Mouse (Mus musculus) spleen, adult 12 weeks (tissue): ENCODE data around the gene Col11a2.
"Not testable (repeated sequence)": the region's sequence is repeated elsewhere in the genome, so short reads cannot be mapped to it uniquely, and the experiment has no call there.

Experiments
- DNase-seq: peaks from one replicate; pipeline ENCODE4 v3.0.0; 2022; ENCODE audit warnings: low spot score

The Col11a2 gene

DNA sequence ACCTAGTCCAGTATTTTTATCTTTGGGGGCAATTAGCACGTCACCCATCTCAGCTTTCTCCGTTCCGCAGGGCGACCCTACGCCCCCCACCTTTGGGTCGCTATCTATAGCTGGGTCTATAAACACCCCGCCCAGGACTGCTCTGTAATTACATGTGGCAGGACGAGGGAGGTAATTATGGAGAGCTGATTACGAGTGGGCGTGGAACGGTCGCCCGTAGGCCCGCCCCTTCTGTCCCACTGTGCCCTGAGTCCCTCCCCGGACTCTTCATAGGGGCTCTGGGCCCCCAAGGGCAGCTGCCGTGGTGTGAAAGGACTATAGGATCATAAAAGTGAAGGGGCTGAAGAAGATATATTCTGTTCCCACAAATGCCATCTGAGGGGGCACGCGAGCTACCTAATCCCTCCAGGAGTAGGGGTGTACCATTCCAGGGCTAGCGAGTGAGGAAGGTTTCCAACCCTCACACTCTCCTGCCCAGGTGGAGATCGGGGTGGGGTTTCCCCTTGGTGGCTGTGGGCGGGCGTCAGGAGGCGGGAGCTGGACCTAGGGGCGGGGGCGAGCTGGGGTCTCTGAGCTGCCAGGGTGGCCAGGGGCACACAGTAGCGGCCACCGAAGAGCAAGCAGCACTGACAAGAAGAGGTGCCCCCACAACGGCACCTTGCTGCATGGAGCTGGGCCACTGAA lies at the start of gene Col11a2:
Gene Col11a2 (plus strand): TSS at position 560 of the 684 bp plus-strand sequence.
- DNase-seq, result no peak

DNA sequence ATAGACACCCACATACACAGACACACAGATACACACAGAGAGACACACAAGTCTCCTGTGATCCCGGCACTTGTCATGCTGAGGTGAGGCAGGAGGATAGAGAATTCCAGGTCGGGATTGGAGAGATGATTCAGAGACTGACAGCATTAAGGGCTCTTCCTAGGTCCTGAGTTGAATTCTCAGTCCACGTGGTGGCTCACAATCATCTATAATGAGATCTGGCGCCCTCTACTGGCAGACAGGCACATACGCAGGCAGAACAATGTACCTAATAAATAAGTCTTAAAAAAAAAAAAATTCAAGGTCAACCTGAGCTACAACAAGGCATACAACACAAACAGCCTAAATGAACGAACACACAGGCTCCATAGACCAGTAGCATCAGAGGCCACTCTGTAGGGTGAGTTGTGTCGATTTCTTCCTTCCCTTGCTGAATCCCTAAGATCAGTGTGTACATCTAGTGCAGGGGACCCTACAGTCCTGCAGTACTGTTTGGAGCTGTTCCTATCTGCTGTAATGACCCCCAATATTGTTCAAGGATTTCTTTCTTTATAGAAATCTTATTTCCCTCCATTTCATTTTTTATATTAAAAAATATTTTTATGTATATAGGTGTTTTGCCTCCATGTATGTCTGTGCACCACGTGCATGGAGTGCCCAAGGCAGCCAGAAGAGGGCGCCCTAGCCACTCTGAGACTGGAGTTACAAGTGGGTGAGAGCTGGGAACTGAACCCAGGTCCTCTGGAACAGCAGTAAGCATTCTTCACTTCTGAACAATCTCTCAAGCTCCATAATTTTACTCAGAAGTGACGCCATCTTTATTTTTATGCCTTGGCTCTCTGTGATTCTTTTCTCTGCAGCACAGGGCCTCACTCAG lies 47.2 kb upstream of the Col11a2 start:
- DNase-seq, result peak; percentile 46

DNA sequence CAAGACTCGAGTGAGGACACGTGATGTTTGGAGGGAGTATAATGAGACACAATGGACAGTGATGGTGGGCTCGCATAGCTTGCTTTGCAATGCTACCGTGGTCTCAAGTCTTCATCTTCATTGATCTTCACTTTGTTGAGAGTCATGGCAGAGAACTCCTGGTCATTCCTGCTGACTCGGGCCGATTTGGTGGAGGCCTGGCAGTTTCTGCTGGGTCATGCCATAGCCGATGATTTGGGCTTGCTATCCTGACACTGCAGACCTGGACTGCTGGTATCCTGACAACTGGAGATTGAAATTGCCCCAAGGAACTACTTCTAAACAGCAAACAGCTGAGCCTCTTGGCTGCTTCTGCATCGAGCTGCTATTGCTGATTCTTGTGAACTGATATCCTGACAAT lies 44.3 kb upstream of the Col11a2 start:
- no peak for DNase-seq

- DNase-seq, result no peak
Measured at GRCm38 (mm10) chr17:33995651-33996050, 43.6 kb upstream of the Col11a2 start.

DNA sequence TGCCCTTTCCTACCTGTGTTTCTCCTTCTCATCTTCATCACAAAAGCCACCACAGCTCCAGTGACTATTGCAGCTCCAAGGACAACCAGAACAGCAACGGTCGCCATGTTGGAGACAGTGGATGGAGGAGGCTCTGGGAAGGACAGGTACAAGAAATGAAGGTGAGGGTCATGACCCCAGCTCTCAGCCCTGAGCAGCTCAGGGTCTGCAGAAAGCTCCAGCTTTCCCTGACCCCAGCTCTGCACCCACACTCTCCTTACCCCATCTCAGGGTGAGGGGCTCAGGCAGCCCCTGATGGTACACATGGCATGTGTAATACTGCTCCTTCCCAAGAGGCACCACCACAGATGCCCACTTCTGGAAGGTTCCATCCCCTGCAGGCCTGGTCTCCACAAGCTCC lies 42.2 kb upstream of the Col11a2 start:
- not testable (repeated sequence) for DNase-seq

DNA sequence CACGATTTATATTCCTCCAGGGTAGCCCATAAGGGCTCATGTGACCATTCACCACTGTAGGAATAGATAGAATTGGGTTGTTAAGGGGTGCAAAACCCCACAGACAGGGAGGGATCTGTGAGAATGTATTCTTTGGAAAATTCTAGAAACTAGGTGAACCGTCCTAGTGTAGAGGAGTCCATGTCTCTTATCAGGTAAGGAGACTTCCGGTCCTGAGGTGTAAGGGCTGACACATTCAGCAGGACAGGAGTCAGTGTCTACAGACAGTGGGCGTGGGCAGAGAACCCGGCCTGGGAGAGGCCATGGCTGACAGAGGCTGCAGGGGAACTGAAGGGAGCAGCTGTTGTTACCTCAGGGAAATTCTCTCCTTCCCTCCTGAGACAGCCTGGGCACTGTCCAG lies 40.5 kb upstream of the Col11a2 start:
- DNase-seq, result peak; percentile 31

GRCm38 (mm10) chr17:33999341-34000149 lies 39.7 kb upstream of the Col11a2 start:
- peak; percentile 35 for DNase-seq

GRCm38 (mm10) chr17:34000150-34000537 lies 39.1 kb upstream of the Col11a2 start, which contains the start of gene H2-K1:
Gene H2-K1, minus strand, starts transcription at chr17:34000347.
- peak; percentile 86 for DNase-seq

- DNase-seq, result not testable (repeated sequence)
Measured at GRCm38 (mm10) chr17:34000796-34001195, 38.4 kb upstream of the Col11a2 start.

- DNase-seq, result peak; percentile 54
Measured at GRCm38 (mm10) chr17:34003426-34003825, 35.8 kb upstream of the Col11a2 start.

- DNase-seq, result no peak
Measured at GRCm38 (mm10) chr17:34006570-34006969, 32.7 kb upstream of the Col11a2 start.

GRCm38 (mm10) chr17:34010156-34010555 lies 29.1 kb upstream of the Col11a2 start:
- DNase-seq, result no peak

DNA sequence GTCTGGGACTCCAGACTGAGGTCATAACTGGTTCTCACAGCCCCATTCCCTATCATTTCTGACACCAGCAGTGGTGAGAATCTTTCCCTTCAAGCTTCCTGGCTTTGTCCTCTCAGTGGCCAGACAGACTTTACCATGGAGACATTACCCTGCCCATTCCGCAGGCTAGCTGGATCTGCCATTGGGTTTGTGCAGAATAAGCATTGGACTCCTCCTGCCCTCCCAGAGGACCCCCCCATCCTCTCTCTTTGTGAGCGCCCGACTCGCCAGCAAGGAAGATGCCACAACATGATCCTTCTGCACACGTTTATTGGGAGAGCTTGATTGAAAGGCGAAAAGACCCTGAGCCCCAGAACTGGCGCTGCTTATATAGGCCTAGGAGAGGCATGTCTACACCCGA lies 25.8 kb upstream of the Col11a2 start:
- DNase-seq, result no peak

DNA sequence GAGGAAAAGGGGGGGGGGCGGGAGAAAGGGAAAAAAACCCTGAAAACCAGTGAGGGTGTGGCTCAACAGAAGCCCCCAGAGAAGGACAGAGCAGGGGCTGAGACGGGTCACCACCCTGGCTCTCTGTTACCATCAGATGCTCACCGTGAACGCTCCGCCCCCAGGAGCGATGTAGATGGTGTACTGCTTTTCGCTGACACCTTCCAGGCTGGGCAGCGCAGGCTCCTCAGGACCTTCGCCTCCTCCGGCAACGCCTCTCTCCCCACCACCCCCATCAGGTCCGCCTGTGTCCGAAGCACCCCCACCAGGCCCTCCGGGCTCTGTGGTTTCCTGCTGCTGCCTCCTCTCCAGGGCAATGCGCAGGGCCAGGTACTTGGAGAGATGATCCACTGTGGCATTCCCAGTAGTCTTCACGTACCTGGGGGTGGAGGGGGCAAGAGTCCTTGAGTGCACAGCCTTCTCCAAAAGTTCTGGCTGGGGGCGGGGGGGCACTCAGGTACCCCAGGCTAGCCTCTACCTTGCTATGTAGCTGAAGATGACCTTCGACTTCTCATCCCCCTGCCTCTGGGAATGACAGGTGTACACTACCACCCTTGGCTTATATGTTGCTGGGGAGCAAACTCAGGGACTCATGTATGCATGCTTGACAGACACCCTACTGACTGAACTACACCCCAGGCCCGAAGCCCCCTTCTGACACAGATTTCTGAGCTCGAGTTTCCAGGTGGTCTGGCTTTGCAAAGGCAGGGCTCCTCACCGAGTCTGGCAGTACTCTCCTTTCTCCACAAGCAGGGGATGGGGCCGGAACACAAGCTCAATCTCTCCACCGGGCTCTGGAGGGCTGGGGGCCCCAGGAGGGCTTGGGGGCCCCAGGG lies 17.5 kb upstream of the Col11a2 start:
- no peak for DNase-seq

DNA sequence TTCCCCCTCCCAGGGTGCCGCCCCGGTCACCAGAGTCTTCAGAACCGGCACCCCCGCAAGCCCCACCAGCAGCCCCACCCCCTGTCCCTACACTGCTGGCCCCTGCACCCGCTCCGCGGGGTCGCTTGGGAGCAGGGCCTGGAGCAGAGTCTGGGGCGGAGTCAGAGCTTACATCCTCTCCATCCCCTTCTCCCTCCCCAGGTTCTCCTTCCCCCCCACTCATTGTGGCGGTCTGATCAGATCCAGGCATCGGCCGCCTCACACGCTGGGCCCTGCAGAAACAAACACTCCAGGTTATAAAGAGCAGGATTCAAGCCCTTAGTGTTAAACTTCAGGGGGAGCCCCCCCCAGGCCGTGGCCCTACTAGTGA lies 16.8 kb upstream of the Col11a2 start:
- no peak for DNase-seq

GRCm38 (mm10) chr17:34022987-34023386 lies 16.2 kb upstream of the Col11a2 start:
- DNase-seq, result no peak

- no peak for DNase-seq
Measured at GRCm38 (mm10) chr17:34023678-34024077, 15.6 kb upstream of the Col11a2 start.

DNA sequence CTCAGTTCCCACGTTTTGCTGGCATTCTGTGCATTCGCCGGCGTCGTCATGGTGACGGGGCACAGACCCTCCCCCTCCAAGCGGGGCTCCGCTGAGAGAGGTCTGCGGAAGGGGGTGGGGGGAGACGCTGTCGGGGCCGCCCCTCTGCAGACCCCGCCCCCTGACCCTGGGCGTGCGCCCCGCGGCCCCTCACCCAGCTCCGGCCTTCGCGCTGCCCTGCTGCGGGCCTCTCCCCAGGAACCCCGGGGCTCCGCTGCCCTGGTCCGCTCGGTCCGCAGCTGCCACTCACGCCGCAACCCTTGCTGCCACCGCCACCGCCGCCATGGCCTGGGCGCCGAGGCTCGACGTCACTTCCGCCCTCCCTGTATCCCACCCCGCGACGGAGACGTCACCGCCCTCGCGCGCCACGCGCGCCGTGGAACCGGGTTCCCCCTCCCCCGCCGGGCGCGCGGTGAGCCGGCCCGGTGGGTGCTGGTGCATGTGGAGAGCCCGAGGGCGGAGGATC lies 14.9 kb upstream of the Col11a2 start, which contains the start of gene Ring1:
Gene Ring1 (minus strand): TSS at position 364 of the 505 bp plus-strand sequence.
- DNase-seq, result peak; percentile 73

DNA sequence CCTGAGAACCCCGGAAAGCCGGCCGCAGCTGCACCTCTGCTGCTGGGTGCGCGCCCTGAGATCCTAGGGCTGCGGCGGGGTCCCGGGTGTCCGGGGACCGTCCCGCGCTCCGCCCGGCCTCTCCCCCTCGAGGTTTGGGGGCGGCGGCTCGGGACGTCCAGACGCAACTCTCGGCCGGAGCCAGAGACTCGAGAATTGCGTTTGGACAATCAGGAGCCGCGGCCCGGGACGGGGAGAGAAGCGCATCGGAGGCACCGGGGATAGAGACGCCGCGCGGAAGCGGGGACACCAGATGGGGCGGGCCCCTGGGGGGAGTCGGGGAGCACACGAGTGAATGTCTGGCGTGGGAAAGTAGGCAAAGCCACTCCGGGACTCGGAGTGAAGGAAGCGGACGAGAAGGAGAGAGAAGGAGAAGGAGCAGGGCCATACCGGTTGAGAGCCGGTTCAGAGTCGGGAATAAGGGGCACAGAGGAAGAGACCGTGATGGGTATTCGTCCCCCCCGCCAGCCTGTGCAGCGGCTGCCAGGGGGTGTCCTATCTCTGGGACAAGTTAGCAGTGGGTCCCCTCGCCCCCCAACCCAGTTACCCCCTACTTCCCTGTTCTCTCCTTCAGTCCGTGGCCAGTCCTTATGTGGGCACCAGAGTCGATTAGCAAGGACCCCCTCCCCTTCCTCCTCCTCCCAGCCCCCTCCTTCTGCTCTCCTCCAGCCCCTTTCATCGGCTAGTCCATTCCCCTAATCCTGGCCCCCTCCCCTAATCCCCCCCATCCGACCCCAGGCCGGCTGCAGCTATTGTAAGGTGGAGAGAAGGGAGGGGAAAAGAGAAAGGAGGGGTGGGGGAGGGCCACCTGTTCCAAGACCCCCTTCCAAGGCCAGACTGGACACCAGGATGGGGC lies 14.1 kb upstream of the Col11a2 start:
- no peak for DNase-seq

- DNase-seq, result no peak
Measured at GRCm38 (mm10) chr17:34025756-34026151, 13.5 kb upstream of the Col11a2 start.
